Mouse (Mus musculus): ENCODE measurements around the gene Timm10b. TPM values are rescaled to one million over a fixed set of nuclear protein-coding genes. Genes with fewer than 3 reads are reported as not detected.

Timm10b gene
- polyA plus RNA-seq, 1 experiment: 32.2 TPM

DNA sequence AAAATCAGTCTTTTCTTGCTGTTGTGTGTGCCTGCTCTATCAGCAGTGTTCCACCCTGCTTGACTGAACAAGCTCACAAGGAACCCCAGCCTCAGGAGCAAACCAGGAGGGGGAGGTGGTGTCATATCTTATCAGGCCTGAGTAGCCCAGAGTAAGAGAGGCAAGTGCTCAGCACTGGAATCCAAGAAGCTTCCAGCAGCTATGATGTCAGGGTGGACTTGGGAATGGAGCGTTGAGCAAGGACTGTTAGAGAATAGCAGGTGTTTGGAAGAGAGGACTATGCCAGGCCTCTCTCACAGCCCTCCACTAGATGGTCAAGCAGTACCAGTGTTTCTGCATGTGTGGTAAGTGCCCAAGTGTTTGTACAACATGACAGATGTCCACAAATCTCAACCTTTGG lies 24.1 kb upstream of the Timm10b start:
- H3K4me3 ChIP-seq (ENCODE audit: low read depth, low read length): no peak overlapping the region
- no peak overlapping the region for H3K27ac ChIP-seq (ENCODE audit: insufficient read depth, low read length)
- no peaks in the 10 kb centered on the region for H3K27me3 ChIP-seq (ENCODE audit: control insufficient read depth, insufficient read depth, low read length, poor library complexity, severe bottlenecking)
- no peaks in the 10 kb centered on the region for H3K4me1 ChIP-seq (ENCODE audit: control insufficient read depth, insufficient read depth, low read length)
- peaks cover 20% of the 10 kb centered on the region for H3K9me3 ChIP-seq (replicated peaks; ENCODE audit: control insufficient read depth, insufficient read depth, low read length, poor library complexity, severe bottlenecking)
- peaks cover 15% of the 10 kb centered on the region; the same call in 1 of the 2 replicates for H3K36me3 ChIP-seq (ENCODE audit: control insufficient read depth, insufficient read depth, low read length, poor library complexity, severe bottlenecking)
- TF ChIP-seq POLR2A (IDR thresholded peaks at IDR 0.05; ENCODE audit: insufficient read depth, low read length) (no peak), CTCF (IDR thresholded peaks at IDR 0.05; ENCODE audit: low read depth, low read length) (no peak), EP300 (IDR thresholded peaks at IDR 0.05; ENCODE audit: insufficient read depth, low read depth, low read length) (no peak)
- no peak overlapping the region for H3K9ac ChIP-seq (ENCODE audit: low read depth, poor library complexity, severe bottlenecking)

DNA sequence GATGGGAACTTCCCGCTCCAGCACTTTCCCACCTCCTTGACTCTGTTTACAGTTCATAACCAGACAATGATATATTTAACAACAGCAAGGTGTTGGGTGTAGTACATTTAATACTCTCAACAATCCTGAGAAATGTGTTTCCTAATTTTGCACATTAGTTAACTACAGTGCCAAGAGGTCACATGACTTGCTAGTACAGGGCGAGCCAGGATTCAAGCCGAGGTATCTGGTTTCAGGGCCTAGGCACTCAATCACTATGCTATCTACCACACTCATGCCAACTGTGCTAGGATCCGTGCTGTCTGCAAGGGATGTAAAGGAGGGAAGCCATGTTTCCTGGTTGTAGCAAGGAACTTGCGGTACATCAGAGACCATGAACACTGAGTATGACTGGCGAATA lies 23.3 kb upstream of the Timm10b start:
- Histone ChIP-seq H3K27ac (ENCODE audit: insufficient read depth, low read length) (no peak overlapping the region), H3K27me3 (ENCODE audit: control insufficient read depth, insufficient read depth, low read length, poor library complexity, severe bottlenecking) (no peaks in the 10 kb centered on the region), H3K4me3 (ENCODE audit: low read depth, low read length) (no peak overlapping the region), H3K9me3 (replicated peaks; ENCODE audit: control insufficient read depth, insufficient read depth, low read length, poor library complexity, severe bottlenecking) (peaks cover 20% of the 10 kb centered on the region), H3K36me3 (ENCODE audit: control insufficient read depth, insufficient read depth, low read length, poor library complexity, severe bottlenecking) (peaks cover 15% of the 10 kb centered on the region; the same call in 1 of the 2 replicates), H3K4me1 (ENCODE audit: control insufficient read depth, insufficient read depth, low read length) (no peaks in the 10 kb centered on the region), H3K9ac (ENCODE audit: low read depth, poor library complexity, severe bottlenecking) (no peak overlapping the region)
- TF ChIP-seq POLR2A (IDR thresholded peaks at IDR 0.05; ENCODE audit: insufficient read depth, low read length): no peak
- TF ChIP-seq CTCF (IDR thresholded peaks at IDR 0.05; ENCODE audit: low read depth, low read length): no peak

DNA sequence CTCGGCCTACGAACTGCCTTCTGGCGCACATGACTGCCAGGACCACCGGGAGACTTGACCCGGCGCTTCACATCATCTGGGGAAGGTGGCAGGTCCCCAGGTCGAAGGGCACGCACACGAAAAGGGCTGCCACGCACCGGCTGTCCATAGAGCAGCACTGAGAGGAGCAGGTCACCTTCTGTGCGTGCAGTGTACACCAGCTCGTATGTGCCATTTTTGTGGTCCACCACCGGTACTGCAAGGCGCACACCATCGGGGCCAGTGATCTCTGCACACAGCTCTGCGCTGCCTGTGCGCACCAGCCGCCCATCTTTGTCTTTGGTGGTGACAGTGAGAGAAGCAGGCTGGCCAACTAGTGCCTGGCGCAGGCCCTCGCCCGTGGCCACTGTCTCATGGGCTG lies 22.0 kb upstream of the Timm10b start:
- peaks cover 10% of the 10 kb centered on the region; the same call in 1 of the 2 replicates for H3K36me3 ChIP-seq (ENCODE audit: control insufficient read depth, insufficient read depth, low read length, poor library complexity, severe bottlenecking)

DNA sequence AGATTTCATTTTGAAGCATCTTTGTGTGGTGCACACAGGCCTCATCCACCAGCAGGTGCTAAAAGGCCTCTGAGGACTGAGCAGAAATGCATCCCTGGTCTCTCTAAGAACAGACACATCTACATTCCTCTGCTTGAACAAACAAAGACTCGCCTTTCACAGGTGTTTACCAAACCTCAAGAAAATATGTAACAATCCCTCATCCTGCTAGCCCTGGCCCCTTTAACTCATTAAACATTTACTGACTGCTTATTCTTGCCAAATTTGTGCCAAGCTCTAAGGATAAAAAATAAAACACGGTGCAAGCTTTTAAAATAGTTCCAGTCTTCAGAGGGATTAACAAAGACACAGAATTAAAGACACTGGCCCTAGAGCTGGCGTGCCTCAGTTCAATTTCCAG lies 20.2 kb upstream of the Timm10b start:
- Histone ChIP-seq H3K27me3 (ENCODE audit: control insufficient read depth, insufficient read depth, low read length, poor library complexity, severe bottlenecking) (no peaks in the 10 kb centered on the region), H3K9ac (ENCODE audit: low read depth, poor library complexity, severe bottlenecking) (no peak overlapping the region), H3K36me3 (ENCODE audit: control insufficient read depth, insufficient read depth, low read length, poor library complexity, severe bottlenecking) (peaks cover 8% of the 10 kb centered on the region; the same call in 1 of the 2 replicates), H3K4me1 (ENCODE audit: control insufficient read depth, insufficient read depth, low read length) (no peaks in the 10 kb centered on the region), H3K27ac (ENCODE audit: insufficient read depth, low read length) (no peak overlapping the region), H3K4me3 (ENCODE audit: low read depth, low read length) (no peak overlapping the region), H3K9me3 (replicated peaks; ENCODE audit: control insufficient read depth, insufficient read depth, low read length, poor library complexity, severe bottlenecking) (peaks cover 20% of the 10 kb centered on the region)
- TF ChIP-seq POLR2A (IDR thresholded peaks at IDR 0.05; ENCODE audit: insufficient read depth, low read length) (no peak), EP300 (IDR thresholded peaks at IDR 0.05; ENCODE audit: insufficient read depth, low read depth, low read length) (no peak), CTCF (IDR thresholded peaks at IDR 0.05; ENCODE audit: low read depth, low read length) (no peak)

More for the DNA sequence above, 22.0 kb upstream of the Timm10b start:
- no peak overlapping the region for H3K9ac ChIP-seq (ENCODE audit: low read depth, poor library complexity, severe bottlenecking)
- H3K4me1 ChIP-seq (ENCODE audit: control insufficient read depth, insufficient read depth, low read length): no peaks in the 10 kb centered on the region
- H3K9me3 ChIP-seq (replicated peaks; ENCODE audit: control insufficient read depth, insufficient read depth, low read length, poor library complexity, severe bottlenecking): peaks cover 20% of the 10 kb centered on the region
- no peaks in the 10 kb centered on the region for H3K27me3 ChIP-seq (ENCODE audit: control insufficient read depth, insufficient read depth, low read length, poor library complexity, severe bottlenecking)
- H3K4me3 ChIP-seq (ENCODE audit: low read depth, low read length): no peak overlapping the region
- H3K27ac ChIP-seq (ENCODE audit: insufficient read depth, low read length): no peak overlapping the region
- TF ChIP-seq EP300 (IDR thresholded peaks at IDR 0.05; ENCODE audit: insufficient read depth, low read depth, low read length): no peak
- no peak for TF ChIP-seq POLR2A (IDR thresholded peaks at IDR 0.05; ENCODE audit: insufficient read depth, low read length)
- TF ChIP-seq CTCF (IDR thresholded peaks at IDR 0.05; ENCODE audit: low read depth, low read length): no peak

DNA sequence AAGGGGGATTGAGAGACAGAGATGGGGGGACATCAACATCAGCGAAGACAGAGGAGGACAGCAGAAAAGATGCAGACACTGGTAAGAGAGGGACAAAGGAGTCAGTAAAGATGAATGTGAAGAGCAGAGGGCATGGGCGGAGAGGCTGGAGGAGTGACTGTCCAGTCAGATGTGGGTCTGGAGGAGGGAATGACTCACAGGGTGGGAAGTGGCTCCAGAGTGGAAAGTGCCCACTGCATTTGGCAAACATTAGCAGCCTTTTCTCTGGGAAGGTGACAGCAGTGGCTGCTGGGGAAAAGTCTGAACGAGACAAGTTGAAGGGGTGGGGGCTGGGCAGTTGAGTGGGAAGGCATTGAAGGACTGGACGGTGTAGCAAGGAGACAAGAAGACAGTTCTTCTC lies 18.8 kb upstream of the Timm10b start:
- Histone ChIP-seq H3K4me1 (ENCODE audit: control insufficient read depth, insufficient read depth, low read length) (no peaks in the 10 kb centered on the region), H3K9ac (ENCODE audit: low read depth, poor library complexity, severe bottlenecking) (no peak overlapping the region), H3K9me3 (replicated peaks; ENCODE audit: control insufficient read depth, insufficient read depth, low read length, poor library complexity, severe bottlenecking) (peaks cover 20% of the 10 kb centered on the region), H3K27me3 (ENCODE audit: control insufficient read depth, insufficient read depth, low read length, poor library complexity, severe bottlenecking) (no peaks in the 10 kb centered on the region), H3K4me3 (ENCODE audit: low read depth, low read length) (no peak overlapping the region), H3K27ac (ENCODE audit: insufficient read depth, low read length) (no peak overlapping the region), H3K36me3 (ENCODE audit: control insufficient read depth, insufficient read depth, low read length, poor library complexity, severe bottlenecking) (peaks cover 8% of the 10 kb centered on the region; the same call in 1 of the 2 replicates)
- no peak for TF ChIP-seq CTCF (IDR thresholded peaks at IDR 0.05; ENCODE audit: low read depth, low read length)
- no peak for TF ChIP-seq POLR2A (IDR thresholded peaks at IDR 0.05; ENCODE audit: insufficient read depth, low read length)
- TF ChIP-seq EP300 (IDR thresholded peaks at IDR 0.05; ENCODE audit: insufficient read depth, low read depth, low read length): no peak

GRCm38 (mm10) chr7:105621646-105622292 lies 18.1 kb upstream of the Timm10b start:
- no peaks in the 10 kb centered on the region for H3K4me1 ChIP-seq (ENCODE audit: control insufficient read depth, insufficient read depth, low read length)
- H3K27ac ChIP-seq (ENCODE audit: insufficient read depth, low read length): no peak overlapping the region
- H3K9me3 ChIP-seq (replicated peaks; ENCODE audit: control insufficient read depth, insufficient read depth, low read length, poor library complexity, severe bottlenecking): peaks cover 20% of the 10 kb centered on the region
- no peak overlapping the region for H3K4me3 ChIP-seq (ENCODE audit: low read depth, low read length)
- no peaks in the 10 kb centered on the region for H3K27me3 ChIP-seq (ENCODE audit: control insufficient read depth, insufficient read depth, low read length, poor library complexity, severe bottlenecking)
- TF ChIP-seq EP300 (IDR thresholded peaks at IDR 0.05; ENCODE audit: insufficient read depth, low read depth, low read length) (no peak), CTCF (IDR thresholded peaks at IDR 0.05; ENCODE audit: low read depth, low read length) (no peak), POLR2A (IDR thresholded peaks at IDR 0.05; ENCODE audit: insufficient read depth, low read length) (no peak)
- H3K9ac ChIP-seq (ENCODE audit: low read depth, poor library complexity, severe bottlenecking): no peak overlapping the region
- H3K36me3 ChIP-seq (ENCODE audit: control insufficient read depth, insufficient read depth, low read length, poor library complexity, severe bottlenecking): peaks cover 8% of the 10 kb centered on the region; the same call in 1 of the 2 replicates

All from ES-Bruce4 (cell line).